Mouse (Mus musculus) layer of hippocampus, adult 18-20 months (tissue): Measurements from ENCODE around the gene Gm39653. TPM values are rescaled to one million over a fixed set of nuclear protein-coding genes. Genes with fewer than 3 reads are reported as not detected.
A peak's percentile ranks its signal among the peaks of the same experiment; 100 is the strongest.
"Not testable (repeated sequence)": the region's sequence is repeated elsewhere in the genome, so short reads cannot be mapped to it uniquely, and the experiment has no call there.

Experiments used
- DNase-seq, 2 experiments: peaks; one replicate each; pipeline ENCODE4 v3.0.0; 2022; ENCODE audit warnings: low spot score in 2 of 2
- long read RNA-seq: library from polyadenylated mRNA; stranded (forward); transcript quantifications from one replicate; pipeline ENCODE4 v2.0.0, GENCODE M21; 2021
- total RNA-seq, 2 experiments: library from RNA; stranded (reverse); gene quantifications; 2 replicates each; pipeline ENCODE4 v1.2.3; 2021

The Gm39653 gene
- not detected for total RNA-seq
- long read RNA-seq = 0 reads

DNA sequence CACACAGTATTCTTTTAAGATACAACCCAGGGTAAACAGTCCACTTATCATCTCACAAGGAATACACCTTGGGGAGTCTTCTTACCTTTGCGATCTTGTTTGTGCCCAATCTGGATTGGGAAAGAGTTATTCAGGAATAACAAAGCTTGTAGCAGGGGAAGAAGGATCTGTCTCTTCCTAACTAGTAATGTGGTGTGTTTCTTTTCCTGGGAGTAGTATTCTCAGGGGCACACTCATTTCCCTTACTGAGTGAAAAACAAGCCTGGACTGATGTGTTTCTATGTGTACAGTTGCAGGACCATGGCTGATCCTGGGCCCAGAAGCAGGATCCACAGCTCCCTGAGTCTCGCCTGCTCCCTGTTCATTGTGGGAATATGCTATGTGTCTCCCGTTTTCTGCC, at the start of gene Gm39653:
Gene Gm39653 (plus strand): TSS at position 301 of the 400 bp plus-strand sequence.
- no peak for DNase-seq

DNA sequence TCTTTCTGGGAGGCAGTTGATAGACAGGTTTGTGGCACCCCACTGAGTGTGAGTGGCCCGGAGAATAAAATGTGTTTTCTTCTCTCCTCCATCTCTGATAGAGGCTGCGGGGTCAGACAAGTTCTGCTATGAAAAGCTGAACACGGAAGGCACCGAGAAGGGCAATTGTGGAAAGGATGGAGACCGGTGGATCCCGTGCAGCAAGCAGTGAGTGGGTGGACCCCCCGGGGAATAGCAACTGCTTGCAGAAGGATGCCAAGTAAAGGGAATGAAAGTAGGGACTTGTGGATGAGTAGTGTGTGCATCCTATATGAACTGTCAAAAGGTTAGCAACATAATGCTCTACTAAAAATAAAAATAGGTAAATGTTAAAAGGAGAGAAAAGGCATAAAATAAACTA, 49.3 kb upstream of the Gm39653 start:
- DNase-seq = no peak

GRCm38 (mm10) chr1:63567031-63567430, 48.7 kb upstream of the Gm39653 start:
- no peak for DNase-seq

DNA sequence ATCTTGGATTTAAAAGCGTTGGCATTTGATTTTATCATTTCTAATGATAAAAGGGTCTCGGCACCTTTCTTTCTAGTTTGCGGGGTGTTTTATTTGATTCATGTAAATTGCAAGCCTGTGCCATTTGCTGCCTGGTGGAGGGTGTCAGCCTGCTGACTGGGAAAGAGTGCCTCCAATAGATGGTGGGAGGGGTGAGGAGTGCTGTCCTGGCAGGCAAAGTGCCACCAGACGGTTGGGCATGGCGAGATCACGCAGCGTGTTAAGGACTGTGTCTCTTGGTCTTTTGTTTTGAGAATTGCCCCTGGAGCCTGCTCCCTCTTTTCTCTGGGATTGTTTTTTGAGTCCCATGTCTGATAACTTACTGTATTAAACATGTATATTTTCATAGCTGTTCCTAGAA, 43.5 kb upstream of the Gm39653 start:
- DNase-seq = no peak

DNA sequence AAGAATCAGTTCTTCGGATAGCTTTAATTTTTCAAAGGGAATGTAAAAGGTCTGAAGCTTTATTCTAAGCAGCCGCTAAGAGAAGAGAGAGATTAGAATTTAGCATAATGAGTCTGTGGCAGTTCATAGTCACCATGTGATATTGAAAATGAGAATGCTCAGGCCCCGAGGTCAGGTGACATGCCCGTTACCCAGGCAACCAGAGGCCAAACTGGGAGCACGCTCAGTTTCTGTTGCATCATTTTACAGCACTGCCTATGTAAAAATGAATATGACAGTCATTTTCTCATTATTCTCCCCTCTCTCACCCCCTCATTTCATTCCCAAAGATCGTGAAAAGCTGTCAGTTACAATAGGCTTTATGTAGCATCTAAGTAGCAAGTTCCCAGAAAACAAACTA, 42.3 kb upstream of the Gm39653 start:
- DNase-seq = peak in 1 of 2 experiments; percentile 27

- no peak for DNase-seq
These were observed 41.7 kb upstream of the Gm39653 start for GRCm38 (mm10) chr1:63573864-63574611.

DNA sequence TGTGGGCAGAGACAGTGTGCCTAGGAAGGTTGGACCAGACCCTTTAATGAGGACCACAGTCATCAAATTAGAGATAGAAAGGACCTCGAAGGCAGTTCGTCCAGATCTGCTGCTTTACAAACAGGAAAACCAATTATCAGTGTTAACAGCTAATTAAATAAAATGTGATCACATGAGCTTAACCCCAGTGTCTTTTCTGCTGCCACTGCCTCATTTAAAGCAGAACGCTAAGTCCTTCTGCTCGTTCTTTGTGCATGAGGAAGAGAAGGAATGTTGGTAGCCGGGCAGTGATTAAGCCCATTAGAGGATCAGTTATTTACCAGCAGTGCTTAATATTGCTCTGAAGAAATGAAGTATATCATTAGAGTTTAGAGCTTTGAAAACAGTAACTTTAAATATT, 39.0 kb upstream of the Gm39653 start:
- no peak for DNase-seq

DNA sequence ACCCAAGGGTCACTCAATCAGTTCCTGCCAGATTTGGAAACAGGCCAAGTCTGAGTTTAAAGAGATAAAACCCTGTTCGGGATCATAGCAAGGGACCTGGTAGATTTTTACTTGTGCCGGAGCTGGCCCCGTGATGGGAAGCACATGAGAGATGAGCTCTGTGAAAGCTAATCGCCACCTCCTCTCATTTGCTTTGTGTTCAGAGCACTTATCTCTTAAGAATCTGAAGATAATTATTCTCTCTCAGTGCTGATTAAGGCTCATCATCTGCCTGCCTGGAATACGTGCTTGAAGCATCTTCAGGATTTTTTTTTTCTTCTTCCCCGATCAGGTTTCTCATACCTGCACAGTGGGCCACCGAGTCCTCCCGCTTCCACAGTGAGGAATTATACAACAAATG, 36.6 kb upstream of the Gm39653 start:
- no peak for DNase-seq

DNA sequence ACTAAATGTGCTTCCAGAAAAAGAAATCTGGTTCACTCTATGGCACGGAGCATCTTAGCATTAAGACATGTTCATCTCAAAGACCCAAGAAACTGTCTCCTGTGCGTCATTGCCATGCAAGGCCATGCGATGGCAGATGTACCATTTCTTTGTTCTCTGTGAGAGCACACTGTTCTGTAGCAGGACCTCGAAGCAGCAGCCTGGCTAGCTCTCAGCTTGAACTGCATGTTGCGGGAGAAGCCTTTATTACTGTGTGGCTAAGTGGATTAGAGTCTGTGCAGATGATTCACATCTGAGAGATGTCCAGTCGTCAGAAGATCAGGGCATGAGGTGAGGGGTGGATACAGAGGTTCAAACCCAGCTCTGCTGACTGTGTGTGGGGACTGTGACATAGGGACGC, 28.9 kb upstream of the Gm39653 start:
- no peak for DNase-seq

DNA sequence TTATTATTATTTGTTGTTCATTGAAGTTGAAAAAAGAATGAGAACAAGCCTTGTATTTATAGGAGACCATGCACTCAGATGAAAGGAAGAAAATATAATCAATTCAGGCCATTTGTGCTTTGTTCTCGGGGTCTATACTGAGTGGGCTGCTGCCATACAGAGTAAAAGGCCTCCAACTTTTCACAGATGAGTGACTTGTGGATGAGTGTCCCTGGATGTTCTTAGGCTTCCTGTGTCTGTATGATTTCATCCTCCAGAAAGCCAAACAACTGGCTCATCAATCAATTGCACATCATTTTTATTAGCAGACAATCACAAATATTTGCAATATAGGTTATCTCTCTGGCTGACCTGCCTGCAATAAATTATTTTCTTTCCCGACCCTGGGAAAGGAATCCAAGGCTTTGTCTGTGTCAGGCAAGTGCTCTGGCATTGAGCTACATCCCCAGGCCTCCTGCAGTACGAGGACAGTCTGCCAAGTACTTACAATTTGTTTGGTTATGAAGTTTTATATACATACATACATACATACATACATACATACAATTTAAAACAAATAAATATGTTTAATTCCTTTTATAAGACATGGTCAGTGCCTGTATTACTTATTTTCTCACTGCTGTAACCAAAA, 11.8 kb upstream of the Gm39653 start:
- no peak for DNase-seq

- DNase-seq = no peak
These were observed 6.2 kb upstream of the Gm39653 start for GRCm38 (mm10) chr1:63609613-63610012.

DNA sequence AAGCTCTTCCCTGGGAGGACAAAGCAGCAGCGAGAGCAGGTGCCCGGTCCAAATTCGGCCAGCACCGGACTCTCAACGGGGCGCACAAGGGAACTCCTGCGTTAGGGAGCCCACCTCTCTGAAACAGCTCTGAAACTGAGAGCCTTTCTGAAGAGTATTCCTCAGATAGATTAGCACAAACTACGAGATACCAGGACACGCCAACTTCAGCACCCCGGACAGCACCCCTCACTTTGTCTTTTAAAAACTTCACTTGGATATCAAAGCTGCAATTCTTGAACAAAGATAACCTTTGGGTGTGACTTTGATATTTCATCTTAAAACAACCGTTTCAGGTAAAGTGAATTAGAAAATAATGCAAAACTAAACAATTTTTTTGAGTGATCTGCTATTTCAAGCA, 1.2 kb upstream of the Gm39653 start:
- no peak for DNase-seq

DNA sequence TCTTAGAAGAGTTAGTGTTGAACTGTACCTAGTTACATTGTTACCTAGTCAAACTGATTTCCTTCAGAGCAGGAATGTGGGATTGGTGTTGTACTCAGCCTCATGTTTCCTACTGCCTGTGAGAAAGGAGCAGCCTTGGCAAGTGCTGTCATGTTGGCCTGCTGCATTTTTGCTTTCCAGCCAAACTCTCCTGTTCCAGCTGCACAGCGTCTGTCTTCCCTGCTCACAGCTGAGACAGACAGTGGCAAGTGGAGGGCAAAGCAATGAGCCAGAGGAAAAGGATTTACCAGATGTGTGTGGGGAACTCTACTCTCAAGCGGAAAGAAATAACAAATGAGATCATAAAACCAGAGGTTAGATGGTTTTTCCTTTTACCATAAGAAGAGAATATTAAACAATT, 12.4 kb downstream of the Gm39653 start:
- no peak for DNase-seq

DNA sequence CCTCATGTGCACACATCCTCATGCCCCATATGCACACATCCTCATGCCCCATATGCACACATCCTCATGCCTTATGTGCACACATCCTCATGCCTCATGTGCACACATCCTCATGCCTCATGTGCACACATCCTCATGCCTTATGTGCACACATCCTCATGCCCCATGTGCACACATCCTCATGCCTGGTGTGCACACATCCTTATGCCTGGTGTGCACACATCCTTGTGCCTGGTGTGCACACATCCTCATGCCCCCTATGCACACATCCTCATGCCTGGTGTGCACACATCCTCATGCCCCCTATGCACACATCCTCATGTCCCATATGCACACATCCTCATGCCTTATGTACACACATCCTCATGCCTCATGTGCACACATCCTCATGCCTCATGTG, 14.6 kb downstream of the Gm39653 start:
- DNase-seq = not testable (repeated sequence)

DNA sequence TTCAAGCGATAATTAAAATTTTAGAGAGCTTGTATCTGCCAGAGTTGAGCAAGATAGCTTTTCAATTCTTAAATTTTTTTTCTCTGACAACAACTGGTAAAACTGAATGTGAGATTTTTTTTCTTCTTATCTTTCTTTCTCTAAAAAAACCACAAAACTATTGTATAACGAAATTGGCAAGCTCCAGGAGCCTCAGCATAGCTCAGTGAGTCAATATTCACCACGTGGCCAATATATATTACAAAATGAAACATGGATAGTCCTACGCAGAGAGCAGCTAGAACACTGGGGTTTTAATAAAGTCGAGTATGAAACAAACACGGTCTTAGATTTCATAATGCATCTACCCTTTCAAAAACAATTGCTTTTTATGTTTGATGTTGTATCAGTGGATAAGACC, 24.2 kb downstream of the Gm39653 start:
- no peak for DNase-seq

DNA sequence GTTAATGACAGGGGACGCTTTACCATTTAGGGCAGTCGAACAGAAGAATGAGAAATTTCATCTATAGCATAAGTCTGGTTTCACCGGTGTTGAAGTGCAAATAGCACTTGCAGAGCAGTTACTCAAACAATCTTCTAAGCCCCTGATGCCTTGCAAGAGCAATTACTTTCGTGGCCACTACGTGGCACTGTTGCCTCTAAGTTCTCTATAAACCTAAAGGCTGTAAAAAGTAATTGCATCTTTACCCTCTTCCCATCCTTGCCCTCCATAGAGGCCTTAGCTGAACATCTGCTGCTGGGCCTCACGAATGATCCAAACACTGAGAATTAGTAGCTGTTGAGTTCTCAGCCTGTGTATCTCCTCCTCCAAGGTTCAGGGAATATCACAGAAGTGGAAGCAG, 42.2 kb downstream of the Gm39653 start:
- peak; percentile 22 to 75 for DNase-seq

GRCm38 (mm10) chr1:63659591-63659990, 43.8 kb downstream of the Gm39653 start:
- DNase-seq = peak; percentile 13 to 63

GRCm38 (mm10) chr1:63666089-63666488, 50.3 kb downstream of the Gm39653 start:
- DNase-seq = no peak

GRCm38 (mm10) chr1:63667201-63667948, 51.6 kb downstream of the Gm39653 start:
- DNase-seq = no peak

GRCm38 (mm10) chr1:63667949-63668851, 52.4 kb downstream of the Gm39653 start:
- peak in 1 of 2 experiments; percentile 4 for DNase-seq

DNA sequence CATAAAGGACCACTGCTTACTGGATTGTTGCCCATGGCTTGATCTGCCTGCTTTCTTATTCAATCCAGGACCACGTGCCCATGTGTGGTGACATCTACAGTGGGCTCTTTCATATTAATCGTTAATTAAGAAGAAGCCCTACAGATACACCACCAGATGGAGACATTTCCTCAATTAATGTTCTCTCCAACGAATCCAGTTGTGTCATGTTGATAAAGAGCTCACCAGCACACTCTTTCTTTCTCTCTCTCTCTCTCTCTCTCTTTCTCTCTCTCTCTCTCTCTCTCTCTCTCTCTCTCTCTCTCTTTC, 53.0 kb downstream of the Gm39653 start:
- DNase-seq = peak in 1 of 2 experiments; percentile 54
